Mouse (Mus musculus) thymus, adult 2 months (tissue): ENCODE results near the gene Ntn1. TPM values are rescaled to one million over a fixed set of nuclear protein-coding genes. Genes with fewer than 3 reads are reported as not detected.

ENCODE experiments used
- DNase-seq: peaks from one replicate; pipeline ENCODE4 v3.0.0; 2021
- H3K27ac ChIP-seq: fragments of 200-500 bp; 2 replicates; pipeline ENCODE4 v1.5.1; 2012; ENCODE audit warnings: low read length, control low read depth; ENCODE audit not compliant: control insufficient read depth, insufficient read depth
- H3K27me3 ChIP-seq: fragments of 200-500 bp; 2 replicates; pipeline ENCODE4 v1.6.1; 2012; ENCODE audit warnings: mild to moderate bottlenecking, low read length, moderate library complexity, mixed read lengths; ENCODE audit not compliant: control insufficient read depth, insufficient read depth
- H3K36me3 ChIP-seq: fragments of 200-500 bp; 2 replicates; pipeline ENCODE4 v1.6.1; 2012; ENCODE audit warnings: mild to moderate bottlenecking, low read length, moderate library complexity; ENCODE audit not compliant: control insufficient read depth, insufficient read depth
- H3K4me1 ChIP-seq: fragments of 200-500 bp; replicated peaks from 2 replicates; pipeline ENCODE4 v1.6.1; 2012; ENCODE audit warnings: low read length; ENCODE audit not compliant: control insufficient read depth, insufficient read depth
- H3K4me3 ChIP-seq: fragments of 200-500 bp; 2 replicates; pipeline ENCODE4 v1.5.1; 2012; ENCODE audit warnings: mild to moderate bottlenecking, low read length, control low read depth, moderate library complexity; ENCODE audit not compliant: control insufficient read depth, insufficient read depth
- CTCF ChIP-seq: fragments of 200-500 bp; IDR thresholded peaks from 2 replicates; pipeline ENCODE4 v1.5.1; 2012; ENCODE audit warnings: mild to moderate bottlenecking, control low read depth, low read length, moderate library complexity, borderline replicate concordance; ENCODE audit not compliant: control insufficient read depth, poor library complexity, insufficient read depth; ENCODE audit errors: extremely low read depth
- POLR2A ChIP-seq: fragments of 200-500 bp; IDR thresholded peaks from 2 replicates; pipeline ENCODE4 v1.6.1; 2012; ENCODE audit warnings: mild to moderate bottlenecking, low read length, control low read depth, moderate library complexity; ENCODE audit not compliant: control insufficient read depth, poor library complexity, insufficient read depth; ENCODE audit errors: extremely low read depth
- WGBS: fragments of 180-500 bp; shearing (Covaris S2); methylation state at CpG from one replicate; pipeline ENCODE4 v1.1.7; 2018; 5-methylcytosine and 5-hydroxymethylcytosine counted together
- polyA plus RNA-seq: library from polyadenylated mRNA; depleted of rRNA; stranded (reverse); fragments of >200 nt; gene quantifications from 2 replicates; pipeline ENCODE4 v1.2.3, GENCODE M21; 2012

Ntn1 gene
- polyA plus RNA-seq, 1 experiment: 16.6 TPM

DNA sequence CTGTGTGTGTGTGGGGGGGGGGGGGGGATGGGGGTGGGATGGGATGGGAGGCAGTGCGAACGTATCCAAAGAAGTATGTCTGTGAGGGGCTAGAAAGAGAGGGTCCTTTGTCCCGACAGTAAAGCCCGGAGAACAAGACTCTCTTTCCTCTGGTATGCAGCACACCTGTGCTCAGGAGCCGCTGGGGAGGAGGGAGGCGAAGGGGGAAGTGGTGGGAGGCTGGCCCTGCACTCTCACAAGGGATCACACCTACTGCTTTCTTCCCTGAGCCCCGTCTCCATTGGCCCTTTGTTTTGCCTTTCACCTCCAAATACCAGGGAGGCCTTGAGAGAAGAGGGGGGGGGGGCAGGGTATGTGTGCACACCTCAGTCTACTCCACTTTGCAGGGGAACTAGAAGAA, 123.7 kb downstream of the Ntn1 start:
- DNase-seq: peak; percentile 56
- Histone ChIP-seq H3K4me3 (no peak overlapping the region), H3K4me1 (peaks cover 43% of the 10 kb centered on the region), H3K27ac (no peak overlapping the region), H3K36me3 (no peaks in the 10 kb centered on the region), H3K27me3 (no peaks in the 10 kb centered on the region)
- 34% methylated on average over 7 of the region's 7 CpGs for WGBS
- no peak for TF ChIP-seq CTCF
- TF ChIP-seq POLR2A: no peak

DNA sequence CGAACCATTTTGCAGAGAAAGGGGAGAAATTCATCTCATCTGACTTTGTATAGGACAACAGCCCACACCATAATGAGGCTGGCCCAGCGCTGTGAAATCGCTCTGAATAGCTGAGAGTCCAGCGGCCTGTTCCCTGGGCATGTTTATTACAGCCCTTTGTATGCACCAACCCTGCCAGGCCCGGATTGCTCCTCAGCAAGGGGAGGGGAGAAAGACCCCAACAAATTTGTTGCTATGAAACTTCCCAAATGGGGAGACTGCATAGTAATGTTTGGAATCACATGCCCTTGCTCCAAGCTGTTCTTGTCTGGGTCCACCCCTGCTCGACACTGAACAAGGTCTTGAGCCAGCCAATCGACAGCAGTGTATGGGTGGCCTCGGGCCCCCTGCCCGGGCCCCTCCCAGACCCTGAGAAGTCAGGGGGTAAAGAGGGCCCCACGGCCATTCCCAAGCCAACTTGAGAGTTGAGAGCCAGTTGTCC, 126.3 kb downstream of the Ntn1 start:
- H3K27me3 ChIP-seq: no peaks in the 10 kb centered on the region
- no peak overlapping the region for H3K4me3 ChIP-seq
- no peaks in the 10 kb centered on the region for H3K36me3 ChIP-seq
- H3K27ac ChIP-seq: no peak overlapping the region
- 94% methylated on average over 10 of the region's 10 CpGs for WGBS
- H3K4me1 ChIP-seq: peaks cover 44% of the 10 kb centered on the region
- TF ChIP-seq POLR2A (no peak), CTCF (no peak)
- DNase-seq: no peak

DNA sequence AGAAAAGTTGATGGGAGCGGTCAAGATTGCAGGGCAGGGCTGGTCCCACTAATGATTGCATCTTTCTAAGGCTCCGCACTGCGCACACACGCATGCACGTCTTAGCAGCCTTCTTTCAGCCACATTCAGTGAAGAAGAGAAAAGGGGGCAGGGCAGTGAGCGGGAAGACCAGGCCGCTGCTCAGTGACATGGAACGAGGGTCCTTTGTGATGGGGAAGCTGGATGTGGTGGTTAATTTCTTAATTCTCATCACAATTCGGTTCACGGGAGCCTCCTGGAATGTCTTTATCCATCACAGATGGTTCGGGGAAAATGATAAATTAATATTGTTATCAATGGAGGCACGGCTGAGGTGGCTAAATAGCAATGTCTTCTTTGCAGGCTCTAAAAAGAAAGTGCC, 126.8 kb downstream of the Ntn1 start:
- WGBS: 98% methylated on average over 12 of the region's 12 CpGs
- Histone ChIP-seq H3K36me3 (no peaks in the 10 kb centered on the region), H3K4me3 (no peak overlapping the region), H3K4me1 (peaks cover 49% of the 10 kb centered on the region), H3K27me3 (no peaks in the 10 kb centered on the region), H3K27ac (no peak overlapping the region)
- no peak for DNase-seq
- TF ChIP-seq CTCF: no peak
- TF ChIP-seq POLR2A: no peak

DNA sequence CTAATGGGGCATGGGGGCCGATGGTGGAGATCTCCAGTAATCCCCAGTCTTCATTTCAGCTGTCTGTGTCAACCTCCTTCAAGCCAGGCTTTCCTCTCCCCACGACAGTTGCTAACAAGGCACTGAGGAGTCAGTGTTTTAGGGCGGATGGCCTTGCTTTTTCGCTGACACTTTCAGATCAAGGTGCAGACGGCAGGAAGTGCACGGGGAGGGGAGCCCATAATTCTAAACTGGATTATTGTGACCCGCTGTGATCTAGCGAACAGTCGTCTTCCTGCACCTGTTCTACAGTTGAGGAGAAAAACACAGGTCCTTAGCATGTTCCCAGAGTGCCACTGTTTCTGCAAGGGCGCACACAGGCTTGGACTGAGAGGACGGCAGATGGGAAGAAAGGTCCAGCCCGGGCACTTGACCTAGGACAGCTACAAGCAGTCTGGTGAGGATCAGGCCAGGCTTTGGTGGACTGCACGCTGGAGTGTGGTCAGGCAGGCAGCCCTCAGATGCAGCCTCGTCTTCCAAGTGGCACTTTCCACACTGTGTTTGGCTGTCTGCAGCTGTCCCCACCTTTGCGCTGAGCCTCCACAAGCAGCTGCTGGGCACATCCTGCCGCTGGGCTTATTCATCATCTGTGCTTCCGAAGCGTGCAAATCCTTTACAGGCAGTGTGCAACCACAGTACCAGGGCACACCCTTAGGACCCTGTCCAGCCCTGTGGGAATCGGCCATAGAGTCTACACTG, 129.7 kb downstream of the Ntn1 start:
- H3K27ac ChIP-seq: peak overlapping the region; percentile 97
- no peaks in the 10 kb centered on the region for H3K36me3 ChIP-seq
- TF ChIP-seq POLR2A (peak; percentile 68), CTCF (no peak)
- H3K27me3 ChIP-seq: no peaks in the 10 kb centered on the region
- peaks cover 43% of the 10 kb centered on the region for H3K4me1 ChIP-seq
- DNase-seq: peak; percentile 78
- 7% methylated on average over 19 of the region's 19 CpGs for WGBS
- peak overlapping the region; percentile 60 for H3K4me3 ChIP-seq

DNA sequence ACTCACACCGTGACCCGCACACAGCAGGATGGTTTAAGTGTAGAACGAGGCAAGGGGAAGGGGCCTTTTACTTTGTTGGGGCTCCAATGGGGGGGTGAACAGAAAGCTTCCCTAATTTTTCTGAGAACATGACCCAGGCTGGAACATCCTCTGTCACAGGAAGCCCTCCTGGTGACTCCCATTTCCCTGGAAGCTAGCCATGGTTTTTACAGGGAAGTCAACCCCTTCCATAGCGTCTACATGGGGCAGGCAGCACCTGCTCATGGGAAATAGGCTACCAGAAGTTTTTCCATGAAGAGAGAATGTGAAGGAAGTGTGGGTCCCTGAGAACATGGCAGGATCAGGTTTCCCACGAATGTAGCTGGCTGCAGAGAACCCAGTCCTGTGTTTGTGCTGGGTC, 136.3 kb downstream of the Ntn1 start:
- Histone ChIP-seq H3K27ac (no peak overlapping the region), H3K4me1 (peaks cover 41% of the 10 kb centered on the region), H3K36me3 (no peaks in the 10 kb centered on the region), H3K4me3 (no peak overlapping the region), H3K27me3 (no peaks in the 10 kb centered on the region)
- WGBS: 94% methylated on average over 5 of the region's 5 CpGs
- no peak for DNase-seq
- TF ChIP-seq CTCF (no peak), POLR2A (no peak)

DNA sequence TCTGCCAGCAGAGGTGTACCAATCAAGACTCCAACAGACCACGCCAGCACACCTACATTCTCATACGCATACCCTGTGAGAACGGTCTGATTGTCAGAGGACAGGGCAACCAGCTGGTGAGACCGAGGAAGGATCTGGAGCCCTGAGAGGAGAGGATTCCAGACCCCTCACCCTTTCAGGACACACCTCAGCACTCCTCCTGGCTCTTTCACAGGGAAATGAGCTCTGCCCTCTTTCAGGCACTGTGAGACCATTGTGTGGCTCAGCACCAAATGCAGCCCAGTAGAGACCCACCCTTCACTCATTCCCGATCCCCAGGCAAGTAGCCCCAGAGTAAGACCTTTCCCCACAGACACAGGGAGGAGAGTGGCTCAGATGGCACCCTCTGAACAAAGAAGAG, 137.5 kb downstream of the Ntn1 start:
- no peak for DNase-seq
- Histone ChIP-seq H3K4me3 (no peak overlapping the region), H3K36me3 (no peaks in the 10 kb centered on the region), H3K27me3 (no peaks in the 10 kb centered on the region), H3K4me1 (peaks cover 33% of the 10 kb centered on the region), H3K27ac (no peak overlapping the region)
- 95% methylated on average over 5 of the region's 5 CpGs for WGBS
- TF ChIP-seq POLR2A (no peak), CTCF (no peak)
